Mouse (Mus musculus) cerebellum, adult 11 months (tissue): ENCODE data around the gene Ust.
A peak's percentile ranks its signal among the peaks of the same experiment; 100 is the strongest.

Experiments used
- DNase-seq: peaks from one replicate; pipeline ENCODE4 v3.0.0; 2022

Ust gene

GRCm38 (mm10) chr10:8498951-8499891 lies 19.4 kb downstream of the Ust start:
- peak; percentile 69 for DNase-seq

- no peak for DNase-seq
Measured at GRCm38 (mm10) chr10:8495543-8496141, 23.0 kb downstream of the Ust start.

- no peak for DNase-seq
Measured at GRCm38 (mm10) chr10:8491909-8492591, 26.6 kb downstream of the Ust start.

- DNase-seq = no peak
Measured at GRCm38 (mm10) chr10:8487388-8487787, 31.2 kb downstream of the Ust start.

- no peak for DNase-seq
Measured at GRCm38 (mm10) chr10:8484487-8484886, 34.1 kb downstream of the Ust start.

GRCm38 (mm10) chr10:8482779-8483178 lies 35.8 kb downstream of the Ust start:
- DNase-seq = no peak

GRCm38 (mm10) chr10:8479779-8480178 lies 38.8 kb downstream of the Ust start:
- no peak for DNase-seq

GRCm38 (mm10) chr10:8477936-8478335 lies 40.7 kb downstream of the Ust start:
- no peak for DNase-seq

GRCm38 (mm10) chr10:8471995-8472394 lies 46.6 kb downstream of the Ust start:
- peak; percentile 39 for DNase-seq

GRCm38 (mm10) chr10:8471012-8471411 lies 47.6 kb downstream of the Ust start:
- no peak for DNase-seq

GRCm38 (mm10) chr10:8469516-8469915 lies 49.1 kb downstream of the Ust start:
- no peak for DNase-seq

- DNase-seq = no peak
Measured at GRCm38 (mm10) chr10:8468651-8469386, 49.8 kb downstream of the Ust start.

GRCm38 (mm10) chr10:8465918-8466317 lies 52.7 kb downstream of the Ust start:
- no peak for DNase-seq

- DNase-seq = no peak
Measured at GRCm38 (mm10) chr10:8465216-8465615, 53.4 kb downstream of the Ust start.

- DNase-seq = no peak
Measured at GRCm38 (mm10) chr10:8461372-8461771, 57.3 kb downstream of the Ust start.

- no peak for DNase-seq
Measured at GRCm38 (mm10) chr10:8454711-8455110, 63.9 kb downstream of the Ust start.

- DNase-seq = no peak
Measured at GRCm38 (mm10) chr10:8447681-8448080, 70.9 kb downstream of the Ust start.

GRCm38 (mm10) chr10:8446972-8447371 lies 71.7 kb downstream of the Ust start:
- no peak for DNase-seq

- DNase-seq = no peak
Measured at GRCm38 (mm10) chr10:8444052-8444451, 74.6 kb downstream of the Ust start.

GRCm38 (mm10) chr10:8431857-8432256 lies 86.8 kb downstream of the Ust start:
- no peak for DNase-seq

GRCm38 (mm10) chr10:8428787-8429778 lies 89.5 kb downstream of the Ust start:
- DNase-seq = peak; percentile 69
